Mouse (Mus musculus) E14TG2a.4 (cell line): ENCODE measurements around the gene Ube2g1.
A peak's percentile ranks its signal among the peaks of the same experiment; 100 is the strongest.

Experiments used
- CTCF ChIP-seq: conservative IDR thresholded peaks from 2 replicates; pipeline ENCODE4 v1.5.1; 2014; ENCODE audit warnings: low read length
- NANOG ChIP-seq: IDR thresholded peaks from 2 replicates; pipeline ENCODE4 v1.6.1; 2014; ENCODE audit warnings: borderline replicate concordance, low read length, mixed read lengths
- POU5F1 ChIP-seq: IDR thresholded peaks from 2 replicates; pipeline ENCODE4 v1.6.1; 2014; ENCODE audit warnings: low read length, borderline replicate concordance

DNA sequence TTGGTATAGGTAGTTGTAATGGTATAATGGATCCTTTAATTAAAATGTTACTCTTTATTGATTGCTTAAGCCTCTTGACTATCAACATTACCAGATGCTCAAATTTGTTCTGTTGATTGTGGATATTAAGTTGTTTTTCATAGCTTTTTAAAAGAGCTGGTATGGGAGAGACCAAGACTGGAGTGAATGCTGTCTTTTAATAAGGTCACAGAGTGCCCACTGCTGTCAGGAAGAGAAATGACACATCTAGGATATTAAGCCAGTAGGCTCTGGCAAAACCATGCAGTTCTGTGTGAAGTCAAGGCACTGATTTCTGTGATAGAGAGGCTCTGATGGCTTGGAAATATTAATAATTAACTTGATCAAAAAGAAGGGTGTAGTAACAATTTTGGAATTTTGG, 116.8 kb downstream of the Ube2g1 start:
- peak; percentile 22; the same call in 1 of the 2 replicates for TF ChIP-seq CTCF
- no peak for TF ChIP-seq NANOG
- TF ChIP-seq POU5F1, result no peak
